Mouse (Mus musculus): ENCODE results near the gene Vat1. TPM values are rescaled to one million over a fixed set of nuclear protein-coding genes. Genes with fewer than 3 reads are reported as not detected.
"Not testable (repeated sequence)": the region's sequence is repeated elsewhere in the genome, so short reads cannot be mapped to it uniquely, and the experiment has no call there.

Gene Vat1
- total RNA-seq, 2 experiments from 2014 or later: 107 to 112 TPM

GRCm38 (mm10) chr11:101446860-101447259 is 19.2 kb downstream of the Vat1 start:
- intact Hi-C loops (cut with DNase I); DNase-seq: not testable (repeated sequence)

- intact Hi-C loops (cut with DNase I): no loop called here
- no peak for DNase-seq
Observed at GRCm38 (mm10) chr11:101446319-101446718, 19.7 kb downstream of the Vat1 start.

GRCm38 (mm10) chr11:101442760-101443159 is 23.3 kb downstream of the Vat1 start:
- intact Hi-C loops (cut with DNase I): no loop called here
- DNase-seq: no peak

- intact Hi-C loops (cut with DNase I): no loop called here
- peak; percentile 99 for DNase-seq
Observed at GRCm38 (mm10) chr11:101442127-101442693, 23.8 kb downstream of the Vat1 start, which contains the start of gene Rpl27. TSS of gene Rpl27 (plus strand) at chr11:101442298.

GRCm38 (mm10) chr11:101441450-101442126 is 24.4 kb downstream of the Vat1 start:
- DNase-seq; intact Hi-C loops (cut with DNase I): not testable (repeated sequence)

GRCm38 (mm10) chr11:101438006-101438405 is 28.0 kb downstream of the Vat1 start:
- intact Hi-C loops (cut with DNase I); DNase-seq: not testable (repeated sequence)

GRCm38 (mm10) chr11:101436916-101437315 is 29.1 kb downstream of the Vat1 start:
- DNase-seq: no peak
- intact Hi-C loops (cut with DNase I): no loop called here

- DNase-seq: no peak
- intact Hi-C loops (cut with DNase I): no loop called here
Observed at GRCm38 (mm10) chr11:101435831-101436230, 30.2 kb downstream of the Vat1 start.

GRCm38 (mm10) chr11:101433396-101433795 is 32.6 kb downstream of the Vat1 start:
- peak; percentile 72 for DNase-seq
- intact Hi-C loops (cut with DNase I): no loop called here

- intact Hi-C loops (cut with DNase I): no loop called here
- no peak for DNase-seq
Observed at GRCm38 (mm10) chr11:101431327-101431726, 34.7 kb downstream of the Vat1 start.

- intact Hi-C loops (cut with DNase I): no loop called here
- DNase-seq: no peak
Observed at GRCm38 (mm10) chr11:101426165-101426564, 39.9 kb downstream of the Vat1 start.

- DNase-seq: peak; percentile 98
- intact Hi-C loops (cut with DNase I): no loop called here
Observed at GRCm38 (mm10) chr11:101424925-101425813, 40.9 kb downstream of the Vat1 start, which contains the start of the genes Rundc1 and Ptges3l. TSS of gene Rundc1 (plus strand) at chr11:101425085. TSS of gene Ptges3l (minus strand) at chr11:101425333.

- intact Hi-C loops (cut with DNase I): no loop called here
- DNase-seq: no peak
Observed at GRCm38 (mm10) chr11:101424105-101424851, 41.8 kb downstream of the Vat1 start, which contains the start of gene Gm27029. TSS of gene Gm27029 (minus strand) at chr11:101424796.

GRCm38 (mm10) chr11:101420148-101420547 is 45.9 kb downstream of the Vat1 start:
- no peak for DNase-seq
- intact Hi-C loops (cut with DNase I): no loop called here

- DNase-seq: peak; percentile 34
- intact Hi-C loops (cut with DNase I): no loop called here
Observed at GRCm38 (mm10) chr11:101419610-101420009, 46.4 kb downstream of the Vat1 start.

GRCm38 (mm10) chr11:101418991-101419390 is 47.0 kb downstream of the Vat1 start:
- DNase-seq: no peak
- intact Hi-C loops (cut with DNase I): no loop called here

GRCm38 (mm10) chr11:101417101-101417855 is 48.8 kb downstream of the Vat1 start, which contains the start of gene Aarsd1:
TSS of gene Aarsd1 (minus strand) at chr11:101417615.
- intact Hi-C loops (cut with DNase I): no loop called here
- DNase-seq: peak; percentile 88

- intact Hi-C loops (cut with DNase I): no loop called here
- DNase-seq: no peak
Observed at GRCm38 (mm10) chr11:101416433-101417100, 49.5 kb downstream of the Vat1 start.

- intact Hi-C loops (cut with DNase I): no loop called here
- no peak for DNase-seq
Observed at GRCm38 (mm10) chr11:101415306-101415705, 50.7 kb downstream of the Vat1 start.

Measured in left cerebral cortex, postnatal 4 days (tissue).